Mouse (Mus musculus) G1E (cell line): Measurements from ENCODE around the gene Det1.

ENCODE experiments used
- CTCF ChIP-seq: IDR thresholded peaks from 2 replicates; pipeline ENCODE4 v1.5.1; 2012; ENCODE audit warnings: low read depth, low read length, inconsistent platforms, mixed read lengths
- GATA1 ChIP-seq: IDR thresholded peaks from 2 replicates; pipeline ENCODE4 v1.6.1; 2012; ENCODE audit warnings: borderline replicate concordance, low read length, inconsistent platforms, mixed read lengths
- GATA2 ChIP-seq: IDR thresholded peaks from 2 replicates; pipeline ENCODE4 v1.6.1; 2012; ENCODE audit warnings: low read depth, low read length, inconsistent platforms, borderline replicate concordance
- POLR2AphosphoS5 ChIP-seq: IDR thresholded peaks from 2 replicates; pipeline ENCODE4 v1.6.1; 2012; ENCODE audit warnings: low read depth, low read length, inconsistent platforms; ENCODE audit not compliant: insufficient replicate concordance

- no peak for TF ChIP-seq CTCF
- TF ChIP-seq GATA1: no peak
- TF ChIP-seq GATA2: no peak
- no peak for TF ChIP-seq POLR2AphosphoS5
Measured at GRCm38 (mm10) chr7:78895021-78895652, 48.1 kb upstream of the Det1 start.
